Mouse (Mus musculus): ENCODE results near the gene Rnf4. TPM values are rescaled to one million over a fixed set of nuclear protein-coding genes. Genes with fewer than 3 reads are reported as not detected.

The Rnf4 gene
- polyA plus RNA-seq, 1 experiment: 88.2 TPM

- Histone ChIP-seq H3K4me1 (ENCODE audit: control insufficient read depth, insufficient read depth, low read length) (peaks cover 5% of the 10 kb centered on the region), H3K27ac (ENCODE audit: insufficient read depth, low read length) (0 out of 2 replicates have a peak overlapping the region, but pooled peaks have one; percentile 30), H3K4me3 (ENCODE audit: insufficient read depth, low read length) (peak overlapping the region; percentile 57)
- TF ChIP-seq POLR2A (IDR thresholded peaks at IDR 0.05; ENCODE audit: extremely low read depth, insufficient read depth, low read length): no peak
- TF ChIP-seq CTCF (IDR thresholded peaks at IDR 0.05; ENCODE audit: extremely low read depth, insufficient read depth, low read length): no peak
These were observed 34.1 kb downstream of the Rnf4 start for GRCm38 (mm10) chr5:34370022-34370823.

DNA sequence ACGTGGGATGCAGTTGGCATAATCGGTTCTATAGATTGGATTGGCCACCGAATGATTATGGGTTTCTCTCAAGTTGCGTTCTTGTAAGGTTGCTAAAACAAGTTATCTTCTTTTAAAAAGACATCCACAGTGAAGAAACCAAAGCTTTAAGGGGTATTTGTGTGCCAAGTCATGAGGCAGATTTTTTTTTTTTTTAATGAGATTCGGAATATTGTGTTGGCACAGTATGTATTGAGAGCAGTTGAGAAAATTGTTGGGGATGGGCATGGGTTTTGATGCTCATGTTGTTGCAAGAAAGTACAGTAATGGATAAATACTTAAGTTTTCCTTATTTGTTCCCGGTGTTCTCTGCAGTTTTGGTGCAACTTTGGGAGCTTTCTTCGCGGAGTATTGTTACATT, 34.8 kb downstream of the Rnf4 start:
- Histone ChIP-seq H3K4me3 (ENCODE audit: insufficient read depth, low read length) (peak overlapping the region; percentile 57), H3K4me1 (ENCODE audit: control insufficient read depth, insufficient read depth, low read length) (peaks cover 5% of the 10 kb centered on the region), H3K27ac (ENCODE audit: insufficient read depth, low read length) (no peak overlapping the region)
- no peak for TF ChIP-seq POLR2A (IDR thresholded peaks at IDR 0.05; ENCODE audit: extremely low read depth, insufficient read depth, low read length)
- no peak for TF ChIP-seq CTCF (IDR thresholded peaks at IDR 0.05; ENCODE audit: extremely low read depth, insufficient read depth, low read length)

- Histone ChIP-seq H3K4me1 (ENCODE audit: control insufficient read depth, insufficient read depth, low read length) (peaks cover 5% of the 10 kb centered on the region), H3K27ac (ENCODE audit: insufficient read depth, low read length) (no peak overlapping the region), H3K4me3 (ENCODE audit: insufficient read depth, low read length) (no peak overlapping the region)
- TF ChIP-seq CTCF (IDR thresholded peaks at IDR 0.05; ENCODE audit: extremely low read depth, insufficient read depth, low read length): no peak
- no peak for TF ChIP-seq POLR2A (IDR thresholded peaks at IDR 0.05; ENCODE audit: extremely low read depth, insufficient read depth, low read length)
These were observed 36.1 kb downstream of the Rnf4 start for GRCm38 (mm10) chr5:34372141-34372540.

- no peak overlapping the region for H3K27ac ChIP-seq (ENCODE audit: insufficient read depth, low read length)
- TF ChIP-seq CTCF (IDR thresholded peaks at IDR 0.05; ENCODE audit: extremely low read depth, insufficient read depth, low read length) (no peak), POLR2A (IDR thresholded peaks at IDR 0.05; ENCODE audit: extremely low read depth, insufficient read depth, low read length) (no peak)
- H3K4me3 ChIP-seq (ENCODE audit: insufficient read depth, low read length): no peak overlapping the region
- H3K4me1 ChIP-seq (ENCODE audit: control insufficient read depth, insufficient read depth, low read length): peaks cover 5% of the 10 kb centered on the region
These were observed 36.5 kb downstream of the Rnf4 start for GRCm38 (mm10) chr5:34372541-34372940.

GRCm38 (mm10) chr5:34378787-34379186, 42.7 kb downstream of the Rnf4 start:
- H3K4me1 ChIP-seq (ENCODE audit: control insufficient read depth, insufficient read depth, low read length): peaks cover 2% of the 10 kb centered on the region
- no peak overlapping the region for H3K4me3 ChIP-seq (ENCODE audit: insufficient read depth, low read length)
- TF ChIP-seq CTCF (IDR thresholded peaks at IDR 0.05; ENCODE audit: extremely low read depth, insufficient read depth, low read length) (no peak), POLR2A (IDR thresholded peaks at IDR 0.05; ENCODE audit: extremely low read depth, insufficient read depth, low read length) (no peak)
- no peak overlapping the region for H3K27ac ChIP-seq (ENCODE audit: insufficient read depth, low read length)

DNA sequence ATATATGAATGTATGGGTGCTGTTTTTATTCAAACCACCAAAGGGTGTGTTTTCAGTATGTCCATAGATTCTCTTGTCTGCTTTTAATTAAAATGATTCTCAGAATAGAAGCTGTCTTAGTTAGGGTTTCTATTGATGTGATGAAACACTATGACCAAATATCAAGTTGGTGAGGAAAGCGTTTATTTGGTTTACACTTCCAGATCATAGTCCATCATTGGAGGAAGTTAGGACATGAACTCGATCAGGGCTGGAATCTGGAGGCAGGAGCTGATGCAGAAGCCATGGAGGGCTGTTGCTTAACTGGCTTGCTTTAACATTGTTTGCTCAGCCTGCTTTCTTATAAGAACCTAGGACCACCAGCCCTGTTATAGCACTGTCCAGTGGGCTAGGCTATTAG, 45.6 kb downstream of the Rnf4 start:
- Histone ChIP-seq H3K4me1 (ENCODE audit: control insufficient read depth, insufficient read depth, low read length) (peaks cover 2% of the 10 kb centered on the region), H3K27ac (ENCODE audit: insufficient read depth, low read length) (no peak overlapping the region), H3K4me3 (ENCODE audit: insufficient read depth, low read length) (no peak overlapping the region)
- no peak for TF ChIP-seq POLR2A (IDR thresholded peaks at IDR 0.05; ENCODE audit: extremely low read depth, insufficient read depth, low read length)
- no peak for TF ChIP-seq CTCF (IDR thresholded peaks at IDR 0.05; ENCODE audit: extremely low read depth, insufficient read depth, low read length)

GRCm38 (mm10) chr5:34385616-34386015, 49.5 kb downstream of the Rnf4 start:
- H3K4me3 ChIP-seq (ENCODE audit: insufficient read depth, low read length): no peak overlapping the region
- TF ChIP-seq CTCF (IDR thresholded peaks at IDR 0.05; ENCODE audit: extremely low read depth, insufficient read depth, low read length) (no peak), POLR2A (IDR thresholded peaks at IDR 0.05; ENCODE audit: extremely low read depth, insufficient read depth, low read length) (no peak)
- no peak overlapping the region for H3K27ac ChIP-seq (ENCODE audit: insufficient read depth, low read length)
- peaks cover 2% of the 10 kb centered on the region; the same call in 1 of the 2 replicates for H3K4me1 ChIP-seq (ENCODE audit: control insufficient read depth, insufficient read depth, low read length)

DNA sequence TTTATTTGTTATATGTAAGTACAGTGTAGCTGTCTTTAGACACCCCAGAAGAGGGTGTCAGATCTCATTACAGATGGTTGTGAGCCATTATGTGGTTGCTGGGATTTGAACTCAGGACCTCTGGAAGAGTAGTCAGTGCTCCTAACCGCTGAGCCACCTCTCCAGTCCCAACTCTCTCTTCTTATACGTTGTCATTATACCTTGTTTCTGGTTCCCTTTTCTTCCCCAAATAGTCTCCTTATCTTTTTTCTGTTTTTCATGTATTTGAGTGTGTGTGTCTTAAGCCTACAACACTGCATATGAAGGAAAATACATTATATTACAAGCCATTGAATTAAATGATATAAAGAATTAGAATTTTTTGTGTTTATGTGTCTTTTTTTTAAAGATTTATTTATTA, 50.7 kb downstream of the Rnf4 start:
- TF ChIP-seq POLR2A (IDR thresholded peaks at IDR 0.05; ENCODE audit: extremely low read depth, insufficient read depth, low read length): no peak
- Histone ChIP-seq H3K4me1 (ENCODE audit: control insufficient read depth, insufficient read depth, low read length) (peaks cover 2% of the 10 kb centered on the region; the same call in 1 of the 2 replicates), H3K4me3 (ENCODE audit: insufficient read depth, low read length) (no peak overlapping the region), H3K27ac (ENCODE audit: insufficient read depth, low read length) (no peak overlapping the region)

- H3K27ac ChIP-seq (ENCODE audit: insufficient read depth, low read length): no peak overlapping the region
- TF ChIP-seq CTCF (IDR thresholded peaks at IDR 0.05; ENCODE audit: extremely low read depth, insufficient read depth, low read length) (no peak), POLR2A (IDR thresholded peaks at IDR 0.05; ENCODE audit: extremely low read depth, insufficient read depth, low read length) (no peak)
- no peak overlapping the region for H3K4me3 ChIP-seq (ENCODE audit: insufficient read depth, low read length)
- H3K4me1 ChIP-seq (ENCODE audit: control insufficient read depth, insufficient read depth, low read length): peaks cover 7% of the 10 kb centered on the region
These were observed 57.2 kb downstream of the Rnf4 start for GRCm38 (mm10) chr5:34393251-34393650.

DNA sequence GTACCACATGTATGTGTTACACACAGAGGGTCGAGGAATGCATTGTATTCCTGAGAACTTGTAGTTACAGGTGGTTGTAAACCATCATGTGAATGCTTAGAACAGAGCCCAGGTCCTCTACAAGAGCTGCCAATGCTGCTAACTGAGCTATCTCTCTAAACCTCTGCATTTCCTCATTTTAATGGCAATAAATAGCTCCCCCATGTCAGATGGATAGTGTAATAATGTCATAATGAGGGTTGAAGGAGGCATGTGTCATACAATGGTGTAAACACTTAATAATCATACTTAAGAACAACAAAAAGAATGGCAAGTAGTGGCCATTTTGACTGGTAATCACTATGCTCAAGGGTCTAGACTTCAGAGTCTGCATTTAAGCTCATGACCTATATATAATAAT, 59.3 kb downstream of the Rnf4 start:
- Histone ChIP-seq H3K27ac (ENCODE audit: insufficient read depth, low read length) (no peak overlapping the region), H3K4me3 (ENCODE audit: insufficient read depth, low read length) (no peak overlapping the region), H3K4me1 (ENCODE audit: control insufficient read depth, insufficient read depth, low read length) (peaks cover 9% of the 10 kb centered on the region)
- TF ChIP-seq POLR2A (IDR thresholded peaks at IDR 0.05; ENCODE audit: extremely low read depth, insufficient read depth, low read length): no peak
- no peak for TF ChIP-seq CTCF (IDR thresholded peaks at IDR 0.05; ENCODE audit: extremely low read depth, insufficient read depth, low read length)

Measured in cortical plate, adult 2 months (tissue).